Mouse (Mus musculus) liver, postnatal 0 days (tissue): Measurements from ENCODE around the gene Slc13a3. TPM values are rescaled to one million over a fixed set of nuclear protein-coding genes. Genes with fewer than 3 reads are reported as not detected.

Experiments
- ATAC-seq: fragments of 200-750 bp; cut with Nextera tagmentation; 2 replicates; pipeline ENCODE4 v1.8.0; 2017; ENCODE audit warnings: mild to moderate bottlenecking, moderate library complexity
- DNase-seq: peaks from one replicate; pipeline ENCODE4 v3.0.0-alpha.2; 2016
- H3K27ac ChIP-seq: fragments of 300-500 bp; sonication (generic); 2 replicates; pipeline ENCODE4 v1.5.1; 2014; ENCODE audit warnings: antibody characterized with exemption, moderate library complexity, mild to moderate bottlenecking, low read depth
- H3K27me3 ChIP-seq: fragments of 300-500 bp; sonication (generic); 2 replicates; pipeline ENCODE4 v1.6.1; 2014; ENCODE audit warnings: low read length, control low read depth, mixed read lengths; ENCODE audit not compliant: insufficient read depth
- H3K36me3 ChIP-seq: fragments of 300-500 bp; sonication (generic); replicated peaks from 2 replicates; pipeline ENCODE4 v1.6.1; 2014; ENCODE audit warnings: mild to moderate bottlenecking, control low read depth, low read length, moderate library complexity, mixed read lengths; ENCODE audit not compliant: insufficient read depth
- H3K4me1 ChIP-seq: fragments of 300-500 bp; sonication (generic); 2 replicates; pipeline ENCODE4 v1.6.1; 2014; ENCODE audit warnings: antibody characterized with exemption, mild to moderate bottlenecking, control low read depth; ENCODE audit not compliant: insufficient read depth
- H3K4me2 ChIP-seq: fragments of 300-500 bp; sonication (generic); 2 replicates; pipeline ENCODE4 v1.6.1; 2014; ENCODE audit warnings: low read depth, mild to moderate bottlenecking, low read length, moderate library complexity, mixed read lengths
- H3K4me3 ChIP-seq: fragments of 300-500 bp; sonication (generic); 2 replicates; pipeline ENCODE4 v1.5.1; 2014; ENCODE audit warnings: low read depth, low read length
- H3K9ac ChIP-seq: fragments of 300-500 bp; sonication (generic); replicated peaks from 2 replicates; pipeline ENCODE4 v1.6.1; 2014; ENCODE audit warnings: mild to moderate bottlenecking, moderate library complexity
- H3K9me3 ChIP-seq: fragments of 300-500 bp; sonication (generic); 2 replicates; pipeline ENCODE4 v1.6.1; 2016; ENCODE audit warnings: mild to moderate bottlenecking, control low read depth, low read length, mixed read lengths
- CTCF ChIP-seq: sonication (generic); IDR thresholded peaks from 2 replicates; pipeline ENCODE4 v1.5.1; 2016; ENCODE audit warnings: antibody characterized with exemption, low read depth
- EP300 ChIP-seq: IDR thresholded peaks from 2 replicates; pipeline ENCODE4 v1.6.1; 2016; ENCODE audit warnings: antibody characterized with exemption, low read depth, mild to moderate bottlenecking
- WGBS: fragments of 180-500 bp; shearing (Covaris S2); extraction: QIAGEN DNeasy Blood & Tissue Kit; methylation state at CpG from one replicate; pipeline ENCODE4 v1.1.7; 2014; ENCODE audit not compliant: insufficient replicate concordance; 5-methylcytosine and 5-hydroxymethylcytosine counted together
- polyA plus RNA-seq: library from polyadenylated mRNA; unstranded; fragments of >200 nt; fragmentation: Nextera tagmentation; extraction: Ambion mirVana; gene quantifications from 2 replicates; pipeline ENCODE4 v1.2.1, GENCODE M21; 2015

Slc13a3 gene
- polyA plus RNA-seq, 1 experiment from 2014 or later = 49.5 TPM

DNA sequence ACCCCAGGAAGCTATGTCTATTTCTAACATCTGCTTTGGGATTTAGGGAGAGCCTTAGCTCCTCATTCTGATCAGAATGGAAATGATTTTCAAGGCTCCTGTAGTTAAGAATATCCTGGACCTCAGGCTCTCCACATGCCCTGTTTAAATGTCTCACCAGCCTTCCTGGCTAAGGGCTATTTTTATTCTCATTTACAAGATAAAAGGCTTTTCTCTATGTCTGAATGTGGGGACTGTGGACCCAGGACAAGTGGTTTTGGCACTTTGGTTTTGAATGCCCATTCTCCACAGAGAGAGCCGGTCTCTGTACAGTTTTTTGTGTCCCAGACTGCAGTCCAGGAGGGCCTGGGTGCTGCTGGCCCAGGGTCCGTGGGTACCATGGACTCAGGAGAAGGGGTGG lies 52.8 kb downstream of the Slc13a3 start:
- TF ChIP-seq EP300 (no peak), CTCF (no peak)
- WGBS = 52% methylated on average over 2 of the region's 2 CpGs
- Histone ChIP-seq H3K4me2 (no peak overlapping the region), H3K4me1 (0 out of 2 replicates have a peak, but pooled peaks cover 4% of the 10 kb centered on the region), H3K36me3 (no peaks in the 10 kb centered on the region), H3K9me3 (no peaks in the 10 kb centered on the region), H3K9ac (no peak overlapping the region), H3K4me3 (no peak overlapping the region), H3K27ac (no peak overlapping the region), H3K27me3 (no peaks in the 10 kb centered on the region)
- ATAC-seq (no peak), DNase-seq (no peak)

DNA sequence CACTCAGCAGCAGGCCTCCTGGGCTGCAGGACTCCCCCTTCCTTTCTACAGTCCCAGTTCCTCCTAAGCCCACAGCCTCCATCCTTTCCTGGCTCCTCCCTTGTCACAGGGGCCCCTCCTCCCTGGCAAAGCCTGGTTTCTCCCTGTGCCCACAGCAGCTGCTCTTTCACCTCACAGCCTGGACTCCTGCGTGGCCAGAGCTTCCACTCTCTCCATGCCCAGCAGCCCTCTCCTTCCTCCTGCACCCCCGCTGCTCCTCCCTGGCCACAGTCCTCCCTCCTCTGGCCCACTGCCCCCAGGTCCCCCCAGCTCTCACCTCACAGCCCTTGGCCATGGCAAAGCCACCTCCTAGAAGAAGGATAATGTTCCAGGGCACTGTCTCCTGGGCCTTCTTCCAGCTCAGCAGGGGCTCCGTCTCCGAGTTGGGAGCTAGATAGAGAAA lies 53.3 kb downstream of the Slc13a3 start:
- 69% methylated on average over 4 of the region's 4 CpGs for WGBS
- Histone ChIP-seq H3K4me3 (no peak overlapping the region), H3K4me1 (0 out of 2 replicates have a peak, but pooled peaks cover 4% of the 10 kb centered on the region), H3K4me2 (no peak overlapping the region), H3K27me3 (no peaks in the 10 kb centered on the region), H3K9ac (no peak overlapping the region), H3K36me3 (no peaks in the 10 kb centered on the region), H3K27ac (no peak overlapping the region), H3K9me3 (no peaks in the 10 kb centered on the region)
- TF ChIP-seq EP300 (no peak), CTCF (no peak)
- no peak for ATAC-seq
- no peak for DNase-seq

DNA sequence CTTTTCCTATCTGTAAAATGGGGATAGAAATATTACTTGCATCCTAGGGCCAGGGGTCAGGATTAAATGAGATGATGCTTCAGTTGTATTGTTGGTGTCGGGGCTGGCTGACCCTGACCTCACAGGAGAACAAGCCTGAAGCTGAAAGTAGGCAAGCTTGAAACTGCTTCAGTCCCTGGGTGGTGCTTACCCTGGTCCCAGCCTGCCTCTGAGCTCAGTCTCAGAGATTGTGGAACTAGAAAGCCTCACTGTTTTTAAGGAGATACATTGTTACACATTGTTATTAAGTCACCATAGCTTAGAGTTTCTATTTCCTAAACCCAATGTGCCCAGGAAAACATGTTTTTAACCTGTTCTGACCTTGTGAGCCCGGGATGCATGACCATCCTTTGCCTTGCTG lies 54.5 kb downstream of the Slc13a3 start:
- ATAC-seq = no peak
- no peak for TF ChIP-seq CTCF
- 73% methylated on average over 2 of the region's 2 CpGs for WGBS

DNA sequence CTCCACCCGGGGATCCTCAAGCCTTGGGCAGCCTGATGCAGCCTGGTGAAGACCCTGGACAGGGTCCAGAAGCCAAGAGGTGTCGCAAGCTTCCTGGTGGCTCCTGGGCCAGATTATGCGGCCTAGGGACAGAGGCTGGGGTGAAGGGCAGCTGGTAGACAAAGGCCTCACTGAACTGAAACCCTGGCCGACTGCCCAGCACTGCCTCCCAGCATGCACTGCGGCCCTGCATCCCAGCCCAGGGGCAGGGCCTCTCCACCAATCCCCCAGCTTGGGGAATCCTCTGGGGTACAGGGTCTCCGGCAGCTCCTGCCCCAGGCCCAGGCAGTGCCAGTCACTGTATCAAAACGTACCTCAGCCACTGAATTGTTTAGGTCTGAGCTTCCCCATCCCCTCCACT lies 55.7 kb downstream of the Slc13a3 start:
- WGBS = 48% methylated on average over 7 of the region's 7 CpGs

More for the DNA sequence above, 54.5 kb downstream of the Slc13a3 start:
- Histone ChIP-seq H3K27me3 (no peaks in the 10 kb centered on the region), H3K4me1 (0 out of 2 replicates have a peak, but pooled peaks cover 4% of the 10 kb centered on the region), H3K4me2 (no peak overlapping the region), H3K27ac (no peak overlapping the region), H3K36me3 (no peaks in the 10 kb centered on the region), H3K9ac (no peak overlapping the region), H3K4me3 (no peak overlapping the region), H3K9me3 (no peaks in the 10 kb centered on the region)
- DNase-seq = no peak

DNA sequence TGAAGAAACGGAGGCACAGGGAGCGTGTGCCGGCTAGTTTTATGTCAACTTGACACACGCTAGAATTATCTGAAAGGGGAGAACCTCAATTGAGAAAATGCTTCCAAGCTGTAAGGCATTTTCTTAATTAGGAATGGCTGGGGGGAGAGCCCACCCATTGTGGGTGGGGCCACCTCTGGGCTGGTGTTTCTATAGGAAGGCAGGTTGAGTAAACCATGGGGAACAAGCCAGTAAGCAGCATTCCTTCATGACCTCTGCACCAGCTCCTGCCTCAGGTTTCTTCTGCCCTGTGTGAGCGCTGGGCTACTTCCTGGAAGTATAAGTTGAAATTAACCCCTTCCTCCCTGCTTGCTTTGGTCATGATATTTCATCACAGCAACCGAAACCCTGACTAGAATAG lies 57.2 kb downstream of the Slc13a3 start:
- Histone ChIP-seq H3K9ac (no peak overlapping the region), H3K4me2 (no peak overlapping the region), H3K36me3 (no peaks in the 10 kb centered on the region), H3K9me3 (no peaks in the 10 kb centered on the region), H3K27ac (no peak overlapping the region), H3K27me3 (no peaks in the 10 kb centered on the region), H3K4me1 (0 out of 2 replicates have a peak, but pooled peaks cover 4% of the 10 kb centered on the region), H3K4me3 (no peak overlapping the region)
- no peak for ATAC-seq
- no peak for TF ChIP-seq EP300
- TF ChIP-seq CTCF = no peak
- 72% methylated on average over 6 of the region's 6 CpGs for WGBS
- no peak for DNase-seq

More for the DNA sequence above, 55.7 kb downstream of the Slc13a3 start:
- no peaks in the 10 kb centered on the region for H3K36me3 ChIP-seq
- H3K9me3 ChIP-seq = no peaks in the 10 kb centered on the region
- ATAC-seq = peak; percentile 88
- TF ChIP-seq EP300 (no peak), CTCF (no peak)
- H3K4me1 ChIP-seq = 0 out of 2 replicates have a peak, but pooled peaks cover 4% of the 10 kb centered on the region
- H3K27me3 ChIP-seq = no peaks in the 10 kb centered on the region
- no peak overlapping the region for H3K4me3 ChIP-seq
- H3K4me2 ChIP-seq = no peak overlapping the region
- DNase-seq = peak; percentile 80
- H3K27ac ChIP-seq = peak overlapping the region; percentile 22; the same call in 1 of the 2 replicates
- no peak overlapping the region; the same call in 1 of the 2 replicates for H3K9ac ChIP-seq

DNA sequence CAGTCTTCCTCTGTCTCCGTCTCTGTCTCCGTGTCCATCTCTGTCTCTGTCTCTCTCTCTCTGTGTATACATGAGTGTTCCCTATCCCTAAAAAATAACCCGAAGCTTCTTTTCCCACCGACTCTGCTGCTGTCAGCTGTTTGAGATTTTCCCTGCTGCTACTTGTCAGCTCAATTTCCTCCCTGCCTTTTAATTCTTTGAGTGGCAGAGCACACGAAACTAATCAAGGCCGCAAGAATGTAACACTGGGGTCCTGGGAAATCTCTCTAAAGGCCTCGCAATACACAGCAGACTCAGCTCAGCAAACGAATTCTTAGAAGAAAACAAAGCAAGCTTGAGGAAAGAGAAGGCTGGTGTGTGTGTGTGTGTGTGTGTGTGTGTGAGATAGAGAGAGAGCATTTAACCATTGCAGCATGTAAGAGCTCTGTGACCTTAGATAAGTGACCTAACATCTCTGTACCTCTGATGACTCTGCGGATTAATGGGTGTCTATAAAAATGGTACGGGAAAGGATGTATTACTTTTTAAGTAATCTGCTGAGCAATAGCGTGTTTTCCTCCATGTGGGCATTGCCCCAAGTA lies 57.8 kb downstream of the Slc13a3 start:
- H3K4me2 ChIP-seq = no peak overlapping the region
- no peaks in the 10 kb centered on the region for H3K36me3 ChIP-seq
- no peak for ATAC-seq
- no peaks in the 10 kb centered on the region for H3K9me3 ChIP-seq
- DNase-seq = no peak
- 0 out of 2 replicates have a peak, but pooled peaks cover 4% of the 10 kb centered on the region for H3K4me1 ChIP-seq
- no peak overlapping the region for H3K9ac ChIP-seq
- TF ChIP-seq EP300 = no peak
- no peak for TF ChIP-seq CTCF
- no peak overlapping the region for H3K27ac ChIP-seq
- no peaks in the 10 kb centered on the region for H3K27me3 ChIP-seq
- no peak overlapping the region for H3K4me3 ChIP-seq
- WGBS = 58% methylated on average over 11 of the region's 11 CpGs

DNA sequence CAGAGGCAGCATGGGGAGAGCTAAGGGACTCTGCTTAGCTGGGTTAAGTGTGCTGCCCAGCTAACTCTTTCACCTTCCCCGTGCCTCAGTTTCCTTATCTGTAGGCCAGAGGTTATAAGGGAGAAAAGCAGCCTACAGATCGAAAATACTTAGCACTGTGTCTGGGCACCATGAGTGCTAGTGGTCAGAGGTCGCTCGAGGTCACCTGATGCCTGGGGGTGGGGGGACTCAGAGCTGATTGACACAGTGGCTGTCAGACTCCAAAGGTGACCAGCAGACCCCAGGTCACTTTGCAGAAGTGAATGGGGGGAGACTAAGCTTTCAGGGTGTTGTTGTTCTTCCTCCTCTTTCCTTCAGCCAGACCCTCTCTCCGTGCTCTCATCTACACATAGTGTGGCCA lies 58.7 kb downstream of the Slc13a3 start:
- no peak overlapping the region for H3K4me2 ChIP-seq
- DNase-seq (no peak), ATAC-seq (no peak)
- no peak overlapping the region for H3K9ac ChIP-seq
- no peaks in the 10 kb centered on the region for H3K36me3 ChIP-seq
- 48% methylated on average over 5 of the region's 5 CpGs for WGBS
- H3K27me3 ChIP-seq = no peaks in the 10 kb centered on the region
- TF ChIP-seq CTCF (no peak), EP300 (no peak)
- H3K9me3 ChIP-seq = no peaks in the 10 kb centered on the region
- 0 out of 2 replicates have a peak, but pooled peaks cover 4% of the 10 kb centered on the region for H3K4me1 ChIP-seq
- H3K4me3 ChIP-seq = no peak overlapping the region
- H3K27ac ChIP-seq = no peak overlapping the region
